Mouse (Mus musculus) heart, embryonic 14.5 days (tissue): ENCODE measurements around the gene Cfap45. TPM values are rescaled to one million over a fixed set of nuclear protein-coding genes. Genes with fewer than 3 reads are reported as not detected.

ENCODE experiments used
- ATAC-seq: fragments of 200-750 bp; cut with Nextera tagmentation; 2 replicates; pipeline ENCODE4 v1.8.0; 2017; ENCODE audit warnings: low read depth, moderate TSS enrichment; ENCODE audit not compliant: insufficient number of reproducible peaks, insufficient read depth, low FRiP score
- H3K27ac ChIP-seq, 2 experiments: fragments of 200-500 bp in 1 of 2; fragments of 300-500 bp in 1 of 2; sonication (generic) in 1 of 2; replicated peaks in 1 of 2; 2 replicates each; pipeline ENCODE4 v1.5.1; 2012 to 2014; ENCODE audit warnings: low read depth in 2 of 2, low read length in 2 of 2, control low read depth in 1 of 2, mild to moderate bottlenecking in 1 of 2, mixed read lengths in 1 of 2; ENCODE audit not compliant: control insufficient read depth in 1 of 2, insufficient read depth in 1 of 2
- H3K27me3 ChIP-seq: fragments of 300-500 bp; sonication (generic); 2 replicates; pipeline ENCODE4 v1.6.1; 2014; ENCODE audit warnings: mild to moderate bottlenecking, low read length, control low read depth; ENCODE audit not compliant: control insufficient read depth, insufficient read depth
- H3K36me3 ChIP-seq: fragments of 300-500 bp; sonication (generic); 2 replicates; pipeline ENCODE4 v1.6.1; 2014; ENCODE audit warnings: mild to moderate bottlenecking, control low read depth, low read length, mixed read lengths; ENCODE audit not compliant: control insufficient read depth, insufficient read depth
- H3K4me1 ChIP-seq, 2 experiments: fragments of 200-500 bp in 1 of 2; fragments of 300-500 bp in 1 of 2; sonication (generic) in 1 of 2; 2 replicates each; pipeline ENCODE4 v1.6.1; 2012 to 2014; ENCODE audit warnings: low read length in 2 of 2, control low read depth in 1 of 2, mixed read lengths in 1 of 2; ENCODE audit not compliant: control insufficient read depth in 2 of 2, insufficient read depth in 2 of 2
- H3K4me2 ChIP-seq: fragments of 300-500 bp; sonication (generic); 2 replicates; pipeline ENCODE4 v1.6.1; 2014; ENCODE audit warnings: mild to moderate bottlenecking, low read length
- H3K4me3 ChIP-seq, 2 experiments: fragments of 200-500 bp in 1 of 2; fragments of 300-500 bp in 1 of 2; sonication (generic) in 1 of 2; 2 replicates each; pipeline ENCODE4 v1.5.1; 2012 to 2014; ENCODE audit warnings: low read length in 2 of 2, mild to moderate bottlenecking in 2 of 2, control low read depth in 1 of 2, low read depth in 1 of 2, moderate library complexity in 1 of 2; ENCODE audit not compliant: control insufficient read depth in 1 of 2, insufficient read depth in 1 of 2
- H3K9ac ChIP-seq: fragments of 300-500 bp; sonication (generic); 2 replicates; pipeline ENCODE4 v1.6.1; 2014; ENCODE audit warnings: mild to moderate bottlenecking, low read length
- H3K9me3 ChIP-seq: fragments of 300-500 bp; sonication (generic); 2 replicates; pipeline ENCODE4 v1.6.1; 2016; ENCODE audit warnings: low read length, control low read depth; ENCODE audit not compliant: control insufficient read depth
- WGBS: fragments of 180-500 bp; shearing (Covaris S2); extraction: QIAGEN DNeasy Blood & Tissue Kit; methylation state at CpG from one replicate; pipeline ENCODE4 v1.1.7; 2014; 5-methylcytosine and 5-hydroxymethylcytosine counted together
- polyA plus RNA-seq: library from polyadenylated mRNA; unstranded; fragments of >200 nt; fragmentation: Nextera tagmentation; extraction: Ambion mirVana; gene quantifications from 2 replicates; pipeline ENCODE4 v1.2.1, GENCODE M21; 2014

Cfap45 gene
- polyA plus RNA-seq, 1 experiment from 2014 or later: 2.6 TPM

- no peaks in the 10 kb centered on the region for H3K9me3 ChIP-seq
- H3K27ac ChIP-seq: no peak overlapping the region
- WGBS: 80% methylated on average over 17 of the region's 17 CpGs
- ATAC-seq: no peak
- H3K9ac ChIP-seq: no peak overlapping the region
- H3K4me3 ChIP-seq: no peak overlapping the region
- H3K36me3 ChIP-seq: no peaks in the 10 kb centered on the region
- no peak overlapping the region for H3K4me2 ChIP-seq
- H3K27me3 ChIP-seq: no peaks in the 10 kb centered on the region
- peaks cover 0 to 4% of the 10 kb centered on the region in 2 experiments; a peak in 1 of 4 replicates for H3K4me1 ChIP-seq
These were observed 24.6 kb upstream of the Cfap45 start for GRCm38 (mm10) chr1:172496030-172496429.

DNA sequence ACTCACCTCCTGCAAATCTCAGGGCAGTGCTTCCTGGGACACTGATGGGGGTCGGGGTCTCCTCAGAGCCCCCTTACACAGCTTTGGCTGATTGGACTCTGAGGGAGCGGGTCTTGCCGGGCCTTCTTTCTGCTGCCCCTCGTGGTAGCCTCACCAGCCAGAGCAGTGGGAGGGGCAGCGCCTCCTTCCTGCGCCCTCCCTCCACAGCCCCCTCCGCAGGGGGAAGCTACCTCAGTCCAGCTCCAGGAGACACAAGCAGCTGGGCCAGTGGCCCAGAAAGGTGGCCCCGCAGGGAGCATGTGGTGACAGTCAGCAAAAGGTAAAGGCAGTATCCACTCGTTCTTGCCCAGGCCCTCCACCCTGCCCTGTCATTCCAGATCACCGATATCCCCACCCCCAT lies 23.2 kb upstream of the Cfap45 start:
- H3K9ac ChIP-seq: no peak overlapping the region
- H3K27ac ChIP-seq: no peak overlapping the region
- H3K27me3 ChIP-seq: no peaks in the 10 kb centered on the region
- no peaks in the 10 kb centered on the region for H3K36me3 ChIP-seq
- no peak for ATAC-seq
- H3K9me3 ChIP-seq: no peaks in the 10 kb centered on the region
- no peak overlapping the region for H3K4me2 ChIP-seq
- 76% methylated on average over 10 of the region's 10 CpGs for whole genome bisulfite sequencing
- no peak overlapping the region for H3K4me3 ChIP-seq
- H3K4me1 ChIP-seq: peaks cover 9 to 13% of the 10 kb centered on the region in 2 experiments; a peak in 3 of 4 replicates

DNA sequence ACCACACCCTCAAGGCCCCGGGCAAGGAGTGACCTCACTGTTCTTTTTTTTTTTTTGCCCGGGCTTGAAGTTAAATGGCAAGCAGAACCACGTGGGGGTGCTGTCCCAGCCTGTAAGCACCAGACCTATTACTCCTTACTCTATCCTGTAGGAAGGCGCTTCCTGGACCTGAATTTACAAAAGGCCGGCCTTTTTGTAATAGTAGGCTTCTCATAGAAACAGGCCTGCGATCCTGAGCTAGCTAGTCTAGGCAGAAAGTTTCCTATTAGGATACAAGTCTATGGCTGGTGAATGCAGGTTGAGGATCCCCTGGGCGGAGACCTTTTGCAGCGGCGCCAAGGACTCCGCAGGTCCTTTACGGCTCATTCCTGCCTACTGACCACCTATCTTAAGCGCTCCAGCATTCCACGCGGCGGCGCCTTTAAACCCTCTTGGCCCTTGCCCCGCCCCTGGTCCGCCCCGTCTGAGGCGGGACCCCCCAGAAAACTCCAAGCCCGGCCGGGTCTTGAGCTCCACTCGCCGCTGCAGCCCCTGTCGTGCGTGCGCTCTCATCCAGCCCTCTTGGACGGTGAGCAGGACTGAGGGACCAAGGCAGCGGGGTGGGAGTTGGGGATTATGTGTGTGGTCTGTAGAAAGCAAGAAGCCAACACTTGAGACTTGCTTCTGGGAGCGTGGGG lies 20.7 kb upstream of the Cfap45 start, which contains the start of gene Tagln2:
Tagln2 (plus strand) TSS at position 283 of the 677 bp plus-strand sequence.
- H3K27ac ChIP-seq: peak within 1 kb of the TSS; percentile 87 to 89
- peak within 1 kb of the TSS; percentile 90 for H3K9ac ChIP-seq
- H3K4me3 ChIP-seq: peak within 1 kb of the TSS; percentile 73 to 90
- peak within 1 kb of the TSS; percentile 69 for H3K4me2 ChIP-seq
- peak; percentile 66 for ATAC-seq
- H3K27me3 ChIP-seq: no peaks in the 10 kb centered on the region
- peaks cover 2% of the 10 kb centered on the region for H3K36me3 ChIP-seq
- peaks cover 31% of the 10 kb centered on the region in 2 experiments for H3K4me1 ChIP-seq
- H3K9me3 ChIP-seq: no peaks in the 10 kb centered on the region
- 1% methylated on average over 30 of the region's 30 CpGs for WGBS

DNA sequence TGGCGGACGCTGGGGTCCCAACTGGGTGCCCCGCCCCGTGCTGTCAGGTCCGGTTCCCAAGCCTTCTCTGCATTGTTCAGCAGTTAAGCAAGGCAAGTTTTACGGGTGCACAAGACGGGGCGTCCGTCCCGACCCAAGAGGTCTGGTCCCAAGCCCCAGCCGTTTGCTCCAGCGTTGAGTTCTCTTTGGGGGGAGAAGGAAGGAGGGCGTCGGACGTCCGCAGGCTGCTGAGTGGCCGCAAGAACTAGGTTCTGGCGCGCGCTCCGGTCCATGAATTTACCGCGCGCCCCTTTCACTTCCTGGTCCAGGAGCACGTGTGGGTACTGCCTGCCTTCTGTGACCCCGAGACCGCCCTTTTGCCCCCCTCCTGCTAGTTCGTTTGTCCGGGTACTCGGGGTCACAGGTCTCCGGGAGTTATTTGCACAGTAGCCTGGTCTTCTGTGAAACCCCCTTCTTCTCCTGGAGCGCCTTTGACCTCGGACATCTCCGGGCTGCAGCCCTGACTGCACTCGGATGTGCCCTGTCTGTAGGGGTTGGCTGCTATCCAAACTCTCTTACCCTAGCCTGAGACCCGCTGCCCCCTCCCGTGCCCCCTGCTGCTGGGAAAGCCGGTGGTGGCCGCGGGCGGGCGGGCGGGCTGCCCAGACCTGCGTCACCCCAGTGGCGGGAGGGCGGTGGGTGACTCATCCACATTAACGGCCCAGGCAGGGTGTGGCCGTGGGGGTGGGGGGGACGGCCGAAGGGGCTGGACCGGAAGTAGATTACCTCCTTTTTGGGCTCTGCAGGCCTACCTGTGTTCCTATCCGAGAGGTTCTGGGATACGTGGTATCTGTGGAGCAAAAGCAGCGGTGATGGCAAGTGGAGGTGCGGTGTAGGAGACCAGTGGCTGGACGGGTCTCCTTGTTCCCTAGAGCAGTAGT lies 19.9 kb upstream of the Cfap45 start:
- peaks cover 10% of the 10 kb centered on the region for H3K36me3 ChIP-seq
- peaks cover 32 to 37% of the 10 kb centered on the region in 2 experiments for H3K4me1 ChIP-seq
- H3K4me3 ChIP-seq: peak overlapping the region; percentile 73 to 90
- 1% methylated on average over 55 of the region's 56 CpGs for WGBS
- ATAC-seq: peak; percentile 52
- peak overlapping the region; percentile 90 for H3K9ac ChIP-seq
- H3K9me3 ChIP-seq: no peaks in the 10 kb centered on the region
- peak overlapping the region; percentile 89 to 94 for H3K27ac ChIP-seq
- peak overlapping the region; percentile 69 for H3K4me2 ChIP-seq
- no peaks in the 10 kb centered on the region for H3K27me3 ChIP-seq

- H3K27ac ChIP-seq: peak overlapping the region; percentile 89 to 94
- H3K4me1 ChIP-seq: peaks cover 32 to 40% of the 10 kb centered on the region in 2 experiments
- 18% methylated on average over 13 of the region's 13 CpGs for WGBS
- H3K4me3 ChIP-seq: peak overlapping the region; percentile 73 to 90
- H3K4me2 ChIP-seq: peak overlapping the region; percentile 69
- peak; percentile 31; the same call in 1 of the 2 replicates for ATAC-seq
- no peaks in the 10 kb centered on the region for H3K9me3 ChIP-seq
- peaks cover 18% of the 10 kb centered on the region for H3K36me3 ChIP-seq
- no peaks in the 10 kb centered on the region for H3K27me3 ChIP-seq
- H3K9ac ChIP-seq: peak overlapping the region; percentile 90
These were observed 19.0 kb upstream of the Cfap45 start for GRCm38 (mm10) chr1:172501371-172502144.

DNA sequence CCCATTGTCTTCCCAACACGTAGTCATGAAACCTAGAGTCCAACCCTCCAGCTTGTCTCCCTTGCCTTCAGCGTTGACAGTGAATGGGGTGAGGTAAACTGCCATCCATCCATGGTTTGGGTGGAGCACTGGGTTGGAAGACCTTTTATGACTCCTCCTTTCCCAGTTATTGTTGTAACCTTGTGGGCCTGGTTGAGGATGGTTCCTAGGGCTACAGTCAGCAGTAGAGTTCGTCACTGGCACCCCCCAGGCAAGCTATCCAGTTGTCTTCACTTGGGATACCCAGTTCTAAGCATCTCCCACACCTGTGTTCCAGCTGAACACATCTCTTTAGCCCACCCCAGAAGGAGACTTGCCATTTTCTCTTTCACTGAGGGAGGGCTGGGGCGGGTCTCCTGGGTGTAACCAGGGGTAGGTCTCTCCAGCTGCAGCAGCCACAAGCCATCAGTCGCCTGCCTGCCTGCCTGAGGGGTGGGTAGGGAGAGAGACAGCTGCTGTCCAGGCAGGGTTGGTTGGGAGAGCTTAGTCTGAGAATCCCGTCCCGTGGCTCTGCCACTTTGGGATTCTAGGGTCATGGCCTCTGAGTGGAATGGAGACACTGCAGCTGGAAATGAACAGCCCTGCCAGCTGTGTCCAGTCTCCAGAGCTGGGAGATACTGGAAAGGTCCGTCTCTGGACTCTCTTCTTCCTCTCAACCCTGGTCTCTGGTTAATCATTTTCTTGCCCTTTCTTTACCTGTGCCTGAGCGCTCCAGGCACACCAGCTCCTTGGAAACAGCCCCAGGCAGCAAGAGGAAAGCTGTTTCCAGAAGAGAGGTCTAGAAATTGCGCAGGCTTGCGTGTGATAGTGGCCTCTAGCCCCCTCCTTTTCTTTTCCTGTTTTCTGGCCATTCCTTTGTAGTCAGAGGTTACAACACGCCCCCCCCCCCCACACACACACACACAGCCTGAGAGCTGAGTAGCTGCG lies 18.2 kb upstream of the Cfap45 start:
- peaks cover 27% of the 10 kb centered on the region for H3K36me3 ChIP-seq
- WGBS: 35% methylated on average over 13 of the region's 13 CpGs
- H3K4me2 ChIP-seq: peak overlapping the region; percentile 69
- H3K4me3 ChIP-seq: peak overlapping the region; percentile 73 to 90
- H3K27me3 ChIP-seq: no peaks in the 10 kb centered on the region
- no peak for ATAC-seq
- H3K9ac ChIP-seq: peak overlapping the region; percentile 90
- no peaks in the 10 kb centered on the region for H3K9me3 ChIP-seq
- peak overlapping the region; percentile 89 to 94 for H3K27ac ChIP-seq
- H3K4me1 ChIP-seq: peaks cover 36 to 42% of the 10 kb centered on the region in 2 experiments
